Mouse (Mus musculus): ENCODE results near the gene Cfl1. TPM values are rescaled to one million over a fixed set of nuclear protein-coding genes. Genes with fewer than 3 reads are reported as not detected.

The Cfl1 gene
- 1,000 to 10,000 TPM; 1,421 to 2,469 TPM for polyA plus RNA-seq (2012; fragmentation: generic; extraction: Trizol)

DNA sequence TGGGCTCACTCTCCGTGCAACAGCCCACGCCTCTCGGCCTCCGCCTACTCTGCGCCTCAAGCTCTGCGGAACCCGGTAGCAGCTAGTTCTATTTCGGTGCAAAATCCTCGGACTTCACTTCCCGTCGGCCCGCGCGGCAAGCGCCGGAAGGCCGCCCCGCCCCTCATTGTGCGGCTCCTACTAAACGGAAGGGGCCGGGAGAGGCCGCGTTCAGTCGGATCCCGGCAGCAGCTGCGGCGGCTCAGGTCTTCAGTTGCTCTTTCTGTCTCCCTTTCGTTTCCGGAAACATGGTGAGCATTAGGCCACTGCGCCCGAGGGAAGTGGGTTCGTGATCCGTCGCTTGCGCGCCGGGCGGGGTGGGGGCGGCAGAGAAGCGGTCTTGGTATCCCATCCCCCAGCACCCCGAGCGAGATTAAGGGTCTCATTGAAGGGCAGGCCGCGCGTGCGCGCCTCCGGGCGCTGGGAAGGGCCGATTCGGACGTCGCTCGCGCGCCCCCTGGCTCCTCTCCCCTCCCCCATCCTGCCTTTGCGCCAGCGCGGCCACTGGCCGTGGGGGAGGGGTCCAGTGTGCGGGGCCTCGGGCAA, at the start of gene Cfl1:
Gene Cfl1 (plus strand): TSS at position 143 of the 585 bp plus-strand sequence.

DNA sequence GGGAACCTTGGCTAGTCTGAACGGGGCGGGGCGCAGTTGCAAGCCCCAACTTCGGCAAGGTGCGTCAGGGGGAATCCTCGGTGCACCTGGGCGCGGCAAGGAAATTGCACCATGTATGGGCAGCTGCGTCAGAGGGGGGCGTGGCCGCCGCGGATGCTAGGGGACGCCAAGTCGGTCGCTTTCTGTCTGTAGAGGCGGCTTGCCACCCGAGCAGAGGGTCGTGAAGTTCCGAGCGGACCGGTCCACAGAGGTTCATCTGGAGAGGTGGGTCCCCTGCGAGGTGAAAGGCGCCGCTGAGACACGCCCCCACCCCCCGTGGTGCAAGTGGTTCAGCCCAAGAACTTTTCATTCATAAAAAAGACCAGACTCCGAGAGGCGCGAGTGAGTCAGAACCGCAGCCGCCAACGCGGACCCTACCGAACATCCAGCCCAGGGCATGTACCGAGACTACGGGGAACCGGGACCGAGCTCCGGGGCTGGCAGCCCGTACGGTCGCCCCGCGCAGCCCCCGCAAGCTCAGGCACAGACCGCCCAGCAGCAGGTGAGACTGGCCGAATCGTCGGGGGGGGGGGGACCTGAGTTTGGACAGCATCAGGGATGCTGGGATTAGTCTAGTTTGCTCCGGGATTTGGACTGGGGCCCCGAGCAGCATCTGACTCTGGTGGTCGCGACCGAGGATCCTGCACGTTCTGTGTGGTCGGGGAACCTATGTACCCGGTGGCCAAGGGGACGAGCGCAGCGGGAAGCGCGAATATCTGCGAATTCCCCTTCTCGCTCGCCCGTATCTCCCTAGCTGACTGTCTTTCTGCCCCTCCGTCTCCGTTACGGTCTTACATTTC, 42.5 kb upstream of the Cfl1 start, which contains the start of gene Fosl1:
Gene Fosl1 (plus strand): TSS at position 33 of the 839 bp plus-strand sequence.

DNA sequence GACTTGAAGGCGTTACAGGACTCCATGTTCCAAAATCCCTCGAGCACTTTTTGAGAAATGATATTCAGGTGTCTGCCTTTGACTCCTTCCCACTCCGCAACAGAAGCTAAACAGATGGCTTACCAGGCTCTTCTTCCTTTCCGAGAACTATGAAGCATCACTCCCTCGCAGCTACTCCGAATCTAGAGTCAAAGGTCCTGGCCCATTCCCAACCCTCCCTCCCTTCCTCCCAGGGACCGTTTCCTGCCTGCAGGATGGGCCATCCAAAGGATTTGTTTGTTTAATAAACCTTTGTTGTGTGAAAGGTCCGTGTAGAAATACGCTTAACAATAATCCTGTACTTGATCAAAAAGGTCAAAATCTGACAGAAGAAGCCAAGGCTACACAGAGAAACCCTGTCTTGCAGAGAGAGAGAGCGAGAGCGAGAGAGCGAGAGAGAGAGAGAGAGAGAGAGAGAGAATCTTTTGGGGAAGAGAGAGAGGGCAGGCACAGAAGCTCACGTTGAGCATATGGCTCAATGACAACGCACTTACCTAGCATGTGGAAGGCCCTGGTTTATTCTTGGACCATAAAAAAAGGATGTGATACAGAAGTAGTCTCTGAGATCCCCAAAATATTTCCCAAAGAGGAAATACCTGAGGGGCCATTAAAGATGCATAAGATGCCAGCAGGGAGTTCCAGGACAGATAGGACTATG, 32.4 kb upstream of the Cfl1 start, which contains the start of gene Ccdc85b:
Gene Ccdc85b (minus strand): TSS at position 149 of the 697 bp plus-strand sequence.

DNA sequence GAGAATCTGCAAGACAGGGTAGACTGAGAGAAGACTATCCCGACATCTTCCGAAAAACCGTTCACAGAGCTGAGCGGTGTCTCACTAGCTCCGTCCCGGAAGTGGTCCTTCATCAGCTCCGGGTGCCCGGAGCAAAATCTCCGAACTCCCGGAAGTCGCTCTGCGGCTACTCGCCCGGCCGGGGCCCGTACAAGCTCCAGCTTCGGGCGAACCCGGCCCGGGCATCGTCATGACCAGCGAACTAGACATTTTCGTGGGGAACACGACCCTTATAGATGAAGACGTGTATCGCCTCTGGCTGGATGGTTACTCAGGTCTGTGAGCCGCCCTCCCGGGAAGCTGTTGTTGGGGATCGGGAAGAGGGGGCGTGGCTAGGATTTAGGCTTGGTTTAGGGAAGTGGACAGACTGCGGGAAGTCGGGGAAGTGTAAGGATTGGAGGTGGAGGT, 29.8 kb upstream of the Cfl1 start, which contains the start of gene Fibp:
Gene Fibp (plus strand): TSS at position 151 of the 447 bp plus-strand sequence.

DNA sequence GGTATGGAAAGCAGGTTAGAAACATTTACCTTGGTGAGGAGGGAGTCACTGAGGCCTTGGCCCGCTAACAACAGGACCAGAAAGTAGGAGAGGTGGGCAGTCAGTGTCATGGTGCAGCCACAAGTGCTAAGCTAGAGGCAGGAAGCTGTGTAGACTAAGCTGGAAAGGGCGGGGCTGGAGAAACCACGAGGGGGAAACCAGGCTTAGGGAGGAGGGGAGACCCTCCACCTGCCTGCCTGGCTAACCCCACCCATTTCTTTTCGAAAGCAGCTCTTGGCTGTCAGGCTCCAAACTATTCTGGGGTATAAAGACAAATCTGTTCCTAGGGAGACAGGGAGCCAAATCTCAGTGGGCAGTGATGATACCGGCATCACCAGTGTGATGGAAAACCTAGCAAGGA, 21.9 kb upstream of the Cfl1 start, which contains the start of gene Ctsw:
Gene Ctsw (minus strand): TSS at position 134 of the 400 bp plus-strand sequence.

DNA sequence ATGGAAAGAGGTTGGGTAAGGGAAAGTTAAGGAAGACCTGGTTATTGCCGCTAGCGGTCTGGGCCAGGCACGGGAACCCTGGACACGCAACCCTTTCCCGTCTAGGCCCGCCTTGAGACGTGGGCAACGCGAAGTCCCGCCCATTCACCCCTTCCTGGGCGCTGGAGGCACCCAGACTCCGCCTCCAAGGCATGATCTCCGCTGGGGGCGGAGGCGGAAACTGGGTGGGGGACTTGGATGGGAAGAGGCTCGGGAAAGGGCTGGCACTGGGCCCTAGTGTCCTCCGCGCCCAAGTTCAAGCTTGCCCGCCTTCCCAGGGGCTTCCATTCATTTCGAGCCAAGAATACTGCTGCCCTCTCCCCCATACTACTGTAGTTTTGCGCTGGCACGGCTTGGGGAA, 16.5 kb upstream of the Cfl1 start, which contains the start of gene Efemp2:
Gene Efemp2 (plus strand): TSS at position 235 of the 400 bp plus-strand sequence.

DNA sequence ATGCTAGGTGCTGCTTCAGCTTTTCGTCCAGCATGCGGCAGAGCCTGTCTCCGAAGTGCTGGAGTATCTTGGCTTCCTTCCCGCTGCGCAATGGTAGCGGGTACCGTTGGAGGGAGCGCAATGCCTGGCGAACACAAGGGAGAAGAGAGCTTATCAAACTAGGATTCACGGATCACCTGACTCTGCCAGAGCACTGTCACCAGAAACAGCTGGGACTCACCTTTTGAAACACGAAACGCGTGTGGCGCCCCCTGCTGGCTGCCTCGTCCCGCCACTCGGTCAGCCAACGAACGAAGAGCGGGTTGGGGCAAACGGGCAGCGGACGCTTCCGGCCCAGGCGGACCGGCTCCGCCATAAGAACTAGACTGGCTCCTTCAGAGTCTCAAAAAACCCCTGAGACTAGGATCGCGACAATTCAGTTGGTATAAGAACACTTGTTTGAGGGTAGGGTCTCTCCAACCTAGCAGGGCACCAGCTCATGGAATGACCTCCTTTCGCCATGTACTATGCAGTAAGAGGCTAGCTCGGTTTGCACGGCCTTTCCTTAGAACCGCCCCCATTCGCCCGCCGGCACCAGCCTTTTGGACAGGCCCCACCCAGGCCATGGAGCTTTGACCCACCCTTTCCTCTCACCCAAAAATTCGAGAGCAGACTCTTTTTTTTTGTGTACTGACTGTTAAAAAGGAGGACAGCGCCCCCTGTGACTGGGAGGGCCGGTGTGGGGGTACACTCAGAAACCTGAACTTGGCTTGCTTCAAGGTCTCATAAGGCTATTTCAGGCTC, 2.3 kb upstream of the Cfl1 start, which contains the start of gene Mus81:
Gene Mus81 (minus strand): TSS at position 635 of the 783 bp plus-strand sequence.

DNA sequence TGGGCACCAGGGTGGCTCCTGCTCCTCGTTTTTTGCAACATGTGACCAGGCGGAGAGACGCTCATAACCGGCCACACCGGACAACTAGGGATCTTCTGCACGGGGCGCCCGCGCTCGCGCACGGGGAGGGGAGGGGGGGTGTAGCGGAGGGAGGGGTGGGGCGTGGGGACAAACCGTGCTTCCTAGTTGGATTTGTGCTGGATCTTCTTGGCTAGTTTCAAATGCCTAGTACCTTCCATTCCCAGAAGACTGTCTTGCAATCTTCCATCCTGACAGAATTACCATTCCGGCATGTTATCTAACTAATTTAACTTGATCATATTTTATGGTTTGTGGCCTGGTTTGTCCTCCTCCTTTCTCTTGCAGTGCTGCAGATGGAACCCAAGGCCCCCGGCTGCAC, 13.4 kb downstream of the Cfl1 start, which contains the start of gene 1700020D05Rik:
Gene 1700020D05Rik (minus strand): TSS at position 101 of the 400 bp plus-strand sequence.

DNA sequence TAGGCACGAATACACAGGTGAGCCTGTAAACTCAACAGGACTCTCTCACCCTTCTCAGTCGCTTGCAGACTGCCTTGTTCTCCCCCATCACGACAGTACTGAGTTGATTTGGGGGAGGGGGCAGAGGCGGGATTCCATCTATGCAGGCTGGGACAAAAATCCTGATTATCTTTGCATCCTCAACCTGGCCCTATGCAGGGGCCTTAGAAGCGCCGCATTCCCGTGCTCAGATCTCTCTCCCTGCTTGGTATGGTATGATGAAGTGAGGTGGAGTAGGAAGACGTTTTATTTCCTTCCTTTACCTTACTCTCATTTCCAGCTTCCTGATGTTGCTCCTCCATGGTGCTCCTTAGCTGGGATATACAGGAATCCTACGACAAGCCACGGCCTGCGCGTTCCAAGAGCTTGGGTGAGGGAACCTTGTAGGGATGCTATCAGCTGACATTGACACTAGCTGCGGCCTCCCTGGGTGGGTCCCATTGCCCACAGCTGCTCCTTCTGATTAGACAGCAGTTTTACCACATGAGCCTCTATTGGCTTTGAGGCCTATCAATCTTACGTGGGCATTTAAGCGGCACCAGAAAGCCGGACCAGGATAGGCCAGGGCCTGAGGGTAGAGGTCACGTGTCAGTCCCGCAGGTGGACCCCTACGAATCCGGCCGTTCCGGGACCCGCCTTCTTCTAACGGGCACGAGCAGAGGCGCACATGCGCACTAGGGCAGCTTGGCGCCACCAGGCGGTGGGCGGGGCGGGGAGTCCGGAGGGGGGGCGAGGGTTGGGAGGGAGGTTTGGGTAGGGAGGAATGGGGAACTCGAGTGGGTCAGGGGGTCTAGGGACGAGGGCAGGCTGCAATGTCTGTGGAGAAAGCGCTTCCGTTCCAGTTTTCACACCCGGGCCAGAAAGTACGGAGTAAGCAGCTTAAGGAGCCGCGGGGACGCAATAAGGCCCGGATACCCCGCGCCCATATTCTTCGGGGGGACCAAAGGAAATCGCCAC, 20.1 kb downstream of the Cfl1 start, which contains the start of gene Snx32:
Gene Snx32 (minus strand): TSS at position 508 of the 996 bp plus-strand sequence.

Other genes starting within 250 kb of the Cfl1 start
- gene Pacs1, start 217.3 kb upstream of the Cfl1 start, polyA plus RNA-seq (2012; fragmentation: generic; extraction: Trizol): 10 to 100 TPM in 1 of 2 experiments, 1 to 10 TPM in 1; 7.7 to 24.1 TPM
- gene Sf3b2, start 195.0 kb upstream of the Cfl1 start, polyA plus RNA-seq (2012; fragmentation: generic; extraction: Trizol): 100 to 1,000 TPM; 155 to 206 TPM
- under 1 TPM; 0.01 to 0.04 TPM for gene Gal3st3, start 192.1 kb upstream of the Cfl1 start, polyA plus RNA-seq (2012; fragmentation: generic; extraction: Trizol)
- under 1 TPM in 1 of 2 experiments, not detected in 1; 0.01 TPM for gene Catsper1, start 154.7 kb upstream of the Cfl1 start, polyA plus RNA-seq (2012; fragmentation: generic; extraction: Trizol)
- 10 to 100 TPM; 13.3 to 17.5 TPM for gene Cst6, start 140.9 kb upstream of the Cfl1 start, polyA plus RNA-seq (2012; fragmentation: generic; extraction: Trizol)
- 10 to 100 TPM; 19.7 to 31.1 TPM for gene Eif1ad, start 123.7 kb upstream of the Cfl1 start, polyA plus RNA-seq (2012; fragmentation: generic; extraction: Trizol)
- gene Banf1, start 123.3 kb upstream of the Cfl1 start, polyA plus RNA-seq (2012; fragmentation: generic; extraction: Trizol): 100 to 1,000 TPM; 410 to 751 TPM
- 100 to 1,000 TPM in 1 of 2 experiments, 10 to 100 TPM in 1; 90.8 to 138 TPM for gene Sart1, start 101.8 kb upstream of the Cfl1 start, polyA plus RNA-seq (2012; fragmentation: generic; extraction: Trizol)
- gene Tsga10ip, start 87.9 kb upstream of the Cfl1 start, polyA plus RNA-seq (2012; fragmentation: generic; extraction: Trizol): under 1 TPM; 0.15 to 0.57 TPM
- 100 to 1,000 TPM; 562 to 812 TPM for gene Drap1, start 65.5 kb upstream of the Cfl1 start, polyA plus RNA-seq (2012; fragmentation: generic; extraction: Trizol)
- 100 to 1,000 TPM; 130 to 150 TPM for gene AI837181, start 65.3 kb upstream of the Cfl1 start, polyA plus RNA-seq (2012; fragmentation: generic; extraction: Trizol)
- 10 to 100 TPM; 12.6 to 75.6 TPM for gene Fosl1, start 42.9 kb upstream of the Cfl1 start, polyA plus RNA-seq (2012; fragmentation: generic; extraction: Trizol)
- gene Ccdc85b, start 32.6 kb upstream of the Cfl1 start, polyA plus RNA-seq (2012; fragmentation: generic; extraction: Trizol): 10 to 100 TPM; 19.1 to 30.2 TPM
- 10 to 100 TPM; 64.4 to 74.0 TPM for gene Fibp, start 29.8 kb upstream of the Cfl1 start, polyA plus RNA-seq (2012; fragmentation: generic; extraction: Trizol)
- 1 to 10 TPM in 1 of 2 experiments, under 1 TPM in 1; 0.12 to 1.7 TPM for gene Ctsw, start 21.9 kb upstream of the Cfl1 start, polyA plus RNA-seq (2012; fragmentation: generic; extraction: Trizol)
- 100 to 1,000 TPM; 126 to 239 TPM for gene Efemp2, start 16.5 kb upstream of the Cfl1 start, polyA plus RNA-seq (2012; fragmentation: generic; extraction: Trizol)
- gene Mus81, start 2.1 kb upstream of the Cfl1 start, polyA plus RNA-seq (2012; fragmentation: generic; extraction: Trizol): 10 to 100 TPM; 60.9 to 64.0 TPM
- gene 1700020D05Rik, start 13.3 kb downstream of the Cfl1 start, polyA plus RNA-seq (2012; fragmentation: generic; extraction: Trizol): under 1 TPM; 0.05 to 0.50 TPM
- 1 to 10 TPM; 1.8 to 8.4 TPM for gene Snx32, start 20.1 kb downstream of the Cfl1 start, polyA plus RNA-seq (2012; fragmentation: generic; extraction: Trizol)
- under 1 TPM in 1 of 2 experiments, not detected in 1; 0.02 TPM for gene Ovol1, start 70.2 kb downstream of the Cfl1 start, polyA plus RNA-seq (2012; fragmentation: generic; extraction: Trizol)
- gene Ap5b1, start 77.6 kb downstream of the Cfl1 start, polyA plus RNA-seq (2012; fragmentation: generic; extraction: Trizol): 1 to 10 TPM; 6.6 to 7.6 TPM
- 100 to 1,000 TPM; 102 to 285 TPM for gene Rnaseh2c, start 111.4 kb downstream of the Cfl1 start, polyA plus RNA-seq (2012; fragmentation: generic; extraction: Trizol)
- 10 to 100 TPM; 20.8 to 66.9 TPM for gene Kat5, start 119.8 kb downstream of the Cfl1 start, polyA plus RNA-seq (2012; fragmentation: generic; extraction: Trizol)
- gene Rela, start 147.0 kb downstream of the Cfl1 start, polyA plus RNA-seq (2012; fragmentation: generic; extraction: Trizol): 10 to 100 TPM; 47.2 to 73.0 TPM
- gene Sipa1, start 173.3 kb downstream of the Cfl1 start, polyA plus RNA-seq (2012; fragmentation: generic; extraction: Trizol): 10 to 100 TPM; 21.0 to 36.8 TPM
- 10 to 100 TPM; 11.6 to 19.5 TPM for gene Map3k11, start 198.3 kb downstream of the Cfl1 start, polyA plus RNA-seq (2012; fragmentation: generic; extraction: Trizol)
- gene Pcnx3, start 198.5 kb downstream of the Cfl1 start, polyA plus RNA-seq (2012; fragmentation: generic; extraction: Trizol): 10 to 100 TPM; 16.2 to 56.0 TPM
- gene Kcnk7, start 213.9 kb downstream of the Cfl1 start, polyA plus RNA-seq (2012; fragmentation: generic; extraction: Trizol): under 1 TPM; 0.02 to 0.18 TPM
- 10 to 100 TPM; 24.1 to 35.5 TPM for gene Ehbp1l1, start 235.9 kb downstream of the Cfl1 start, polyA plus RNA-seq (2012; fragmentation: generic; extraction: Trizol)
- 100 to 1,000 TPM; 158 to 183 TPM for gene Fam89b, start 239.2 kb downstream of the Cfl1 start, polyA plus RNA-seq (2012; fragmentation: generic; extraction: Trizol)